Comparison of ENCODE assay signal across 9 mouse cellular contexts in genomic region chr14:63066630-63067310, GRCm38 (mm10). TPM values are rescaled to one million over a fixed set of nuclear protein-coding genes. Genes with fewer than 3 reads are reported as not detected.
DNase-seq lines count a peak whose midpoint lies in the region; ATAC-seq lines count a peak whose summit lies in the region.
"Had no signal": no experiment of that assay in that cellular context is flagged by ENCODE, and none has a peak within 500 bp of the region (broad histone marks: within the 10 kb centered on the region; RNA-seq: fewer than 3 reads in every experiment).

No protein-coding gene starts in this region.

- peak overlapping the region; percentile 14; the same call in 1 of the 2 replicates for H3K4me2 ChIP-seq in forebrain, embryonic 15.5 days (replicated peaks)
- H3K4me2 ChIP-seq in hindbrain, embryonic 12.5 days (replicated peaks), result peak overlapping the region; percentile 34; the same call in 1 of the 2 replicates

- ATAC-seq in forebrain, embryonic 15.5 days (replicated peaks), result 0 out of 2 replicates have a peak, but pooled peaks have one; percentile 35
- no peak for ATAC-seq in hindbrain, embryonic 12.5 days (ENCODE audit: low FRiP score)

- no peaks in the 10 kb centered on the region for H3K36me3 ChIP-seq in forebrain, embryonic 15.5 days
- no peaks in the 10 kb centered on the region for H3K36me3 ChIP-seq in hindbrain, embryonic 12.5 days

- H3K27me3 ChIP-seq in forebrain, embryonic 15.5 days, result 0 out of 2 replicates have a peak, but pooled peaks cover 5% of the 10 kb centered on the region
- peaks cover 10% of the 10 kb centered on the region for H3K27me3 ChIP-seq in hindbrain, embryonic 12.5 days

- H3K27ac ChIP-seq in forebrain, embryonic 15.5 days (replicated peaks), result no peak overlapping the region
- no peak overlapping the region for H3K27ac ChIP-seq in hindbrain, embryonic 12.5 days

- H3K4me1 ChIP-seq in forebrain, embryonic 15.5 days, result no peaks in the 10 kb centered on the region
- no peaks in the 10 kb centered on the region for H3K4me1 ChIP-seq in hindbrain, embryonic 12.5 days

- WGBS in forebrain, embryonic 15.5 days, result 31% methylated on average over 16 of the region's 16 CpGs
- 38% methylated on average over 16 of the region's 16 CpGs for WGBS in hindbrain, embryonic 12.5 days

- H3K9me3 ChIP-seq in forebrain, embryonic 15.5 days, result no peaks in the 10 kb centered on the region
- no peaks in the 10 kb centered on the region for H3K9me3 ChIP-seq in hindbrain, embryonic 12.5 days (replicated peaks)

- peak; percentile 89 for DNase-seq in NIH3T3 (ENCODE audit: low read depth)
- peak; percentile 59 to 77 for DNase-seq in cerebellum, adult 18-20 months
- peak; percentile 81 to 85 for DNase-seq in layer of hippocampus, postnatal 10 days (ENCODE audit: low spot score in 2 of 2)
- peak; percentile 75 for DNase-seq in lung, postnatal 10 days
- peak; percentile 65 for DNase-seq in ovary, postnatal 36 days (ENCODE audit: low spot score)
- peak; percentile 88 for DNase-seq in thymus, postnatal 4 days

- 0 out of 2 replicates have a peak overlapping the region, but pooled peaks have one; percentile 3 for H3K9ac ChIP-seq in forebrain, embryonic 15.5 days (replicated peaks)
- no peak overlapping the region for H3K9ac ChIP-seq in hindbrain, embryonic 12.5 days

- H3K4me3 ChIP-seq in forebrain, embryonic 15.5 days, result no peak overlapping the region
- no peak overlapping the region for H3K4me3 ChIP-seq in hindbrain, embryonic 12.5 days

RNA-seq across cellular contexts. Expression of gene Defb30, which starts 17.0 kb away (rescaled TPM):
- polyA plus RNA-seq in forebrain, embryonic 15.5 days (2015; fragmentation: Nextera tagmentation; extraction: Ambion mirVana), result not detected in 2 replicates
- polyA plus RNA-seq in hindbrain, embryonic 12.5 days (2016; fragmentation: Nextera tagmentation; extraction: Ambion mirVana), result not detected in 2 replicates
- total RNA-seq in layer of hippocampus, postnatal 10 days (2021), result not detected
- total RNA-seq: left cerebral cortex, adult 8-10 months had no signal

RNA-seq across cellular contexts. Expression of gene Defb42, which starts 20.0 kb away (rescaled TPM):
- 0.48 TPM in 1 of 2 replicates, not detected in the other for polyA plus RNA-seq in forebrain, embryonic 15.5 days (2015; fragmentation: Nextera tagmentation; extraction: Ambion mirVana)
- polyA plus RNA-seq in hindbrain, embryonic 12.5 days (2016; fragmentation: Nextera tagmentation; extraction: Ambion mirVana), result 0.31 TPM in 1 of 2 replicates, not detected in the other
- not detected for total RNA-seq in layer of hippocampus, postnatal 10 days (2021)

RNA-seq across cellular contexts. Expression of gene Defb43, which starts 55.2 kb away (rescaled TPM):
- polyA plus RNA-seq in forebrain, embryonic 15.5 days (2015; fragmentation: Nextera tagmentation; extraction: Ambion mirVana), result not detected in 2 replicates
- polyA plus RNA-seq in hindbrain, embryonic 12.5 days (2016; fragmentation: Nextera tagmentation; extraction: Ambion mirVana), result not detected in 2 replicates
- not detected for total RNA-seq in layer of hippocampus, postnatal 10 days (2021)
- total RNA-seq: left cerebral cortex, adult 8-10 months had no signal
